Mouse (Mus musculus): ENCODE measurements at regions not wholly inside any gene's neighbourhood (a gene's known extent, or its start where the extent isn't known, plus 50 kb on each side); places are given as distances from the start of the nearest gene placed in this dataset.

GRCm38 (mm10) chr1:177616335-177617239 is 113.0 kb upstream of the 1700016C15Rik start:
- 92% methylated on average over 24 of the region's 24 CpGs for WGBS
- no peak overlapping the region for H3K4me3 ChIP-seq (replicated peaks)
- H3K9ac ChIP-seq (replicated peaks) = no peak overlapping the region
- no peaks in the 10 kb centered on the region for H3K9me3 ChIP-seq
- H3K27me3 ChIP-seq = no peaks in the 10 kb centered on the region
- H3K4me1 ChIP-seq (replicated peaks) = no peaks in the 10 kb centered on the region
- H3K4me2 ChIP-seq = no peak overlapping the region
- H3K27ac ChIP-seq = no peak overlapping the region
- ATAC-seq (ENCODE audit: insufficient number of reproducible peaks, insufficient read depth, low FRiP score, low TSS enrichment, low read depth) = no peak
- no peaks in the 10 kb centered on the region for H3K36me3 ChIP-seq

DNA sequence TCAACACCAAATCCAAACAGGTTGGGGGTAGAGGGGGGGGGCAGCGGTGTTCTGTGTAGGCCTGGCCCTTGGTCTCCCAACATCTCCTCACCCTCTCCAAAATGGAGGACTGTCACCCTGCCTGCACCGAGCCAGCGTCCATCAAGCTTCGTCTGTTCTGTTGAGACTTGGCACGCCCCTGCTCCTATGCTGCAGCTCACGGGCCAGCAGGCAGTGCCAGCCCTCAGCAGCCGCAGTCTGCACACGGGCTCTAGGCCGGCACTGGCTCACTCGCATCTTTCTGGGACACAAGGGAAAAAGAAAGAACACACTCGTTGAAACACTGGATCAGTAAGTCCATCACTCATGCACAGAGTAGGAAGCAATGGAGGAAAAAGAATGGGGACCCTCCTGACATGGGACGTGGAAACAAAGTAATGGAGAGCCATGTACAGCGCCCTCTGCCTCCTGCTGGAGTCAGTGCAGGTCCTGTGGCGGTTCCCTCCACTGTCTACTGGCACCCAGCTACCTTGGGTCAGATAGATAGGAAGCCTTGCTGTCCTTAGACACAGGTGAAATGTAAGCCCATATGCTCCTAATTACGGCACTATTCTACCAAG is 109.0 kb upstream of the 1700016C15Rik start:
- Histone ChIP-seq H3K9ac (replicated peaks) (no peak overlapping the region), H3K27ac (no peak overlapping the region), H3K4me2 (no peak overlapping the region), H3K4me1 (replicated peaks) (no peaks in the 10 kb centered on the region), H3K9me3 (no peaks in the 10 kb centered on the region), H3K27me3 (no peaks in the 10 kb centered on the region), H3K36me3 (no peaks in the 10 kb centered on the region), H3K4me3 (replicated peaks) (no peak overlapping the region)
- 82% methylated on average over 15 of the region's 15 CpGs for WGBS
- ATAC-seq (ENCODE audit: insufficient number of reproducible peaks, insufficient read depth, low FRiP score, low TSS enrichment, low read depth) = no peak

DNA sequence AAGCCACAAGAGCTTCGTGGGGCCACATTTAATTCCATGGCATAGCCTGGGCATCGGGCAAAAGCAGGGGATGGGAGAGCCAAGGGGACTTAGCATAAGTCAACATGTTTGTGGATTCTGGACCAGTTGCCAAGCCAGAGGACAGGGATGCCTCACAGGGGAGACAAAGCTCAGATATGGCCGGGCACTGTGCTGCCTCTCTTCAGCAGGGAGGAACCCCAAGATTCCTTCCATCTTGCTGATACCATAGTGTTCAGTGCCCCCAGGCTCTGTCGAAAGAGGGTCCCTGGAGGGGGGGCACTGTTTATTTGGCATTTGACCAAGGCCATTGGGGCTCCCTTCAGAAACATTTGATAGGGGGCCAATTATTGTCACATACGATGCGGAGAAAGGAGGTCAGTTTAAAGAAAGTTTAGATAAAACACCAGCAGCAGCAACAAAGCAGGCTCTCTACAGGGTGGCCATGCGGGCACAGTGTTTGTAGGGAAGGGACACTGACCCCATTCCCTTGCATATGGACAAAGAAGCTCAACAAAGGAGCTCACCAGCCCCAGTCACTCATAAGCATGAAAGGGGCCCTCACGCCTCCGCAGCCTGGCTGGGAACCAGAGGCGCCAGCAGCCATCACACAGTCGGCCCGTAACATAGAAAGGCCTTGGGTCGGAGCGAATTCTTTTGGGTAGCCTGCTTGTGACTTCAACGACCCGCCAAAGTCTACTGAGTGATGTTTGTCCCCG is 107.6 kb upstream of the 1700016C15Rik start:
- Histone ChIP-seq H3K9me3 (no peaks in the 10 kb centered on the region), H3K27me3 (no peaks in the 10 kb centered on the region), H3K4me3 (replicated peaks) (no peak overlapping the region), H3K9ac (replicated peaks) (no peak overlapping the region), H3K4me2 (no peak overlapping the region), H3K4me1 (replicated peaks) (no peaks in the 10 kb centered on the region), H3K27ac (no peak overlapping the region), H3K36me3 (no peaks in the 10 kb centered on the region)
- ATAC-seq (ENCODE audit: insufficient number of reproducible peaks, insufficient read depth, low FRiP score, low TSS enrichment, low read depth) = no peak
- WGBS = 89% methylated on average over 17 of the region's 17 CpGs

- Histone ChIP-seq H3K9me3 (no peaks in the 10 kb centered on the region), H3K9ac (replicated peaks) (no peak overlapping the region), H3K27ac (no peak overlapping the region), H3K4me3 (replicated peaks) (no peak overlapping the region), H3K27me3 (no peaks in the 10 kb centered on the region), H3K4me2 (no peak overlapping the region), H3K36me3 (no peaks in the 10 kb centered on the region), H3K4me1 (replicated peaks) (no peaks in the 10 kb centered on the region)
- ATAC-seq (ENCODE audit: insufficient number of reproducible peaks, insufficient read depth, low FRiP score, low TSS enrichment, low read depth) = no peak
- WGBS = 59% methylated on average over 6 of the region's 6 CpGs
These were observed 106.3 kb upstream of the 1700016C15Rik start for GRCm38 (mm10) chr1:177623304-177623726.

- Histone ChIP-seq H3K9ac (replicated peaks) (no peak overlapping the region), H3K4me1 (replicated peaks) (no peaks in the 10 kb centered on the region), H3K9me3 (no peaks in the 10 kb centered on the region), H3K27me3 (no peaks in the 10 kb centered on the region), H3K27ac (no peak overlapping the region), H3K4me3 (replicated peaks) (no peak overlapping the region), H3K36me3 (no peaks in the 10 kb centered on the region), H3K4me2 (no peak overlapping the region)
- no peak for ATAC-seq (ENCODE audit: insufficient number of reproducible peaks, insufficient read depth, low FRiP score, low TSS enrichment, low read depth)
- WGBS = 92% methylated on average over 6 of the region's 6 CpGs
These were observed 105.9 kb upstream of the 1700016C15Rik start for GRCm38 (mm10) chr1:177623735-177624134.

- no peak overlapping the region for H3K4me2 ChIP-seq
- H3K4me3 ChIP-seq (replicated peaks) = no peak overlapping the region
- no peak for ATAC-seq (ENCODE audit: insufficient number of reproducible peaks, insufficient read depth, low FRiP score, low TSS enrichment, low read depth)
- no peak overlapping the region for H3K27ac ChIP-seq
- no peaks in the 10 kb centered on the region for H3K36me3 ChIP-seq
- H3K27me3 ChIP-seq = no peaks in the 10 kb centered on the region
- no peaks in the 10 kb centered on the region for H3K9me3 ChIP-seq
- no peak overlapping the region for H3K9ac ChIP-seq (replicated peaks)
- H3K4me1 ChIP-seq (replicated peaks) = peaks cover 4% of the 10 kb centered on the region; the same call in 1 of the 2 replicates
- 88% methylated on average over 4 of the region's 4 CpGs for WGBS
These were observed 101.8 kb upstream of the 1700016C15Rik start for GRCm38 (mm10) chr1:177627814-177628213.

- no peak for ATAC-seq (ENCODE audit: insufficient number of reproducible peaks, insufficient read depth, low FRiP score, low TSS enrichment, low read depth)
- no peak overlapping the region for H3K4me2 ChIP-seq
- H3K36me3 ChIP-seq = no peaks in the 10 kb centered on the region
- H3K4me1 ChIP-seq (replicated peaks) = peaks cover 4% of the 10 kb centered on the region; the same call in 1 of the 2 replicates
- H3K27ac ChIP-seq = no peak overlapping the region
- H3K27me3 ChIP-seq = no peaks in the 10 kb centered on the region
- no peak overlapping the region for H3K9ac ChIP-seq (replicated peaks)
- WGBS = 90% methylated on average over 9 of the region's 9 CpGs
- no peaks in the 10 kb centered on the region for H3K9me3 ChIP-seq
- no peak overlapping the region for H3K4me3 ChIP-seq (replicated peaks)
These were observed 95.5 kb upstream of the 1700016C15Rik start for GRCm38 (mm10) chr1:177633966-177634602.

DNA sequence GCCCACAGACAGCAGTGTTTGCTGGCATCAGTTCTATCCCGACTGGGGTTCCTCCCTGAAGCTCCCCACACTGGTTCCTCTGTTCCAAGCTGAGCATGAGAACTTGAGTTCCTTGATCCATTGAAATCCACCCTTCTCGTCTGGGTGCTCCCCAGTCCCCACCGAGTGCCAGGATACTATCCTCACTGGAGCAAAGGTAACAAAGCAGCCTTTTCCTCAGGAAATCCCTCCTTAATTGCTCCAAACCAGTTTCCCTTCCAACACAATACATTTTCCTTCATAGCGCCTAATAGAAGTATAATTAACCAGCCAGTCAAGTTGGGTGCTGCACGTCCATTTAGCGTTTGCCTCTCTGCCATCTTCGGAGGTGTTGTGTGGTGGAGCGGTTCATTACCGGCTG is 92.6 kb upstream of the 1700016C15Rik start:
- Histone ChIP-seq H3K9ac (replicated peaks) (no peak overlapping the region), H3K27ac (no peak overlapping the region), H3K4me3 (replicated peaks) (no peak overlapping the region), H3K27me3 (no peaks in the 10 kb centered on the region), H3K9me3 (no peaks in the 10 kb centered on the region), H3K4me2 (no peak overlapping the region), H3K36me3 (no peaks in the 10 kb centered on the region), H3K4me1 (replicated peaks) (peaks cover 12% of the 10 kb centered on the region)
- ATAC-seq (ENCODE audit: insufficient number of reproducible peaks, insufficient read depth, low FRiP score, low TSS enrichment, low read depth) = no peak
- WGBS = 81% methylated on average over 9 of the region's 9 CpGs

DNA sequence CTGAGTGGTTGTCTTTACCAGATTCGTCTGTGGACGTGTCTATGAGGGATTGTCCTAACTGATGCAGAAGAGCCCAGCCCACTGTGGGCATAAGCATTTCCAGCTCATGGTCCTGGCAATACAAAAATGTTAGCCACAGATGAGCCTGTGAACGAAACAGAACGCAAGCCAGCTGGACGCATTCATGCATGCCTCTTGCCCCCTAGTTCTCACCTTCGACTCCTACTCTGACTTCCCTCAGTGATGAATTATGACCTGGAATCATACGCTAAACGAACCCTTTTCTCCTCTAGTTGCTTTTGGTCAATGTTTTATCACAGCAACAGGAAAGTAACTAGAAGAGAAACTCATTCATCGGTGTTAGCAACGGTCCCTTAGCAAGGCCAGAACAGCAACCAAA is 91.2 kb upstream of the 1700016C15Rik start:
- Histone ChIP-seq H3K27me3 (no peaks in the 10 kb centered on the region), H3K4me2 (no peak overlapping the region), H3K4me1 (replicated peaks) (peaks cover 19% of the 10 kb centered on the region), H3K27ac (no peak overlapping the region), H3K4me3 (replicated peaks) (no peak overlapping the region), H3K9ac (replicated peaks) (no peak overlapping the region), H3K36me3 (no peaks in the 10 kb centered on the region), H3K9me3 (no peaks in the 10 kb centered on the region)
- ATAC-seq (ENCODE audit: insufficient number of reproducible peaks, insufficient read depth, low FRiP score, low TSS enrichment, low read depth) = no peak
- WGBS = 70% methylated on average over 10 of the region's 10 CpGs

- H3K4me2 ChIP-seq = peak overlapping the region; percentile 56
- no peaks in the 10 kb centered on the region for H3K27me3 ChIP-seq
- H3K9me3 ChIP-seq = no peaks in the 10 kb centered on the region
- H3K4me1 ChIP-seq (replicated peaks) = peaks cover 19% of the 10 kb centered on the region
- no peak overlapping the region for H3K9ac ChIP-seq (replicated peaks)
- H3K27ac ChIP-seq = peak overlapping the region; percentile 64; the same call in 1 of the 2 replicates
- peak; percentile 79 for ATAC-seq (ENCODE audit: insufficient number of reproducible peaks, insufficient read depth, low FRiP score, low TSS enrichment, low read depth)
- H3K4me3 ChIP-seq (replicated peaks) = peak overlapping the region; percentile 26
- no peaks in the 10 kb centered on the region for H3K36me3 ChIP-seq
- whole genome bisulfite sequencing = 24% methylated on average over 20 of the region's 20 CpGs
These were observed 89.4 kb upstream of the 1700016C15Rik start for GRCm38 (mm10) chr1:177639931-177640846.

Data from limb, embryonic 12.5 days (tissue).